Mouse (Mus musculus): ENCODE results near the gene Pth2.

Pth2 gene

DNA sequence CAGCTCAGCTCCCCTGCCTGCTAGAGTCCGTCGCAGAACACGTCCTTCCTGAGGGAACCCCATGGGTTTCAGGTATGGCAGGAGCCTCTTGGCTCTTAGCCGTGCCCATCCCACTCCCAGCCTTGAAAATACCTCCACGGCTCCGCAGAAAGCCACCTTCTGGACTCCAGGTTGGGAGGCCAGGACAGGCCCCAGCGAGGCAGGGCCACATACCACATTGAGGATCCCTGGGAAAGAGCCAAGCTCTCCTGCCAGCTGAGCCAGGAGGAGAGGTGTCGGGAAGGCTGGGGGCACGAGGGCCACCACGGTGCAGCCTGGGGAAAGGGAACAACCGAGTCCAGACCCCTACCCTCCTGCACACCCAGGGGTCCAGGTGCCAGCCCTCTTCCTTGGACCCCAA is 33.5 kb upstream of the Pth2 start:
- CTCF ChIA-PET: no interaction called here
- POLR2A ChIA-PET: interaction anchor here in 2 of 4 experiments (1.0 to 2.2 kb wide), 6 partner anchors 10 to 89 kb away, joined by 3 to 9 read pairs (median 4); partner anchors contain the start of genes Flt3l (in 2 of the 2), Gm45713 (in 1 of the 2) and Rcn3 (in 1 of the 2)

- ChIA-PET CTCF (no interaction called here), POLR2A (interaction anchor here in 2 of 4 experiments (1.0 to 2.2 kb wide), 4 partner anchors 11 to 56 kb away, joined by 3 to 9 read pairs (median 3); partner anchors contain the start of genes Flt3l (in 1 of the 2), Gm45713 (in 1 of the 2) and Rcn3 (in 1 of the 2))
These were observed 32.9 kb upstream of the Pth2 start for GRCm38 (mm10) chr7:45147899-45148298.

- ChIA-PET CTCF (no interaction called here), POLR2A (interaction anchor here in 2 of 4 experiments (1.1 to 7.3 kb wide), 3 partner anchors 15 to 20 kb away, joined by 3 to 101 read pairs (median 57); partner anchors contain the start of genes Rpl13a (in 1 of the 2) and Slc17a7 (in 1 of the 2))
These were observed 32.2 kb upstream of the Pth2 start for GRCm38 (mm10) chr7:45148534-45149098.

- ChIA-PET POLR2A (interaction anchor here in 3 of 4 experiments (0.5 to 7.3 kb wide), 7 partner anchors 12 to 308 kb away, joined by 3 to 144 read pairs (median 3); partner anchors contain the start of genes Rpl13a (in 2 of the 3), Rps11 (in 1 of the 3) and Slc17a7 (in 1 of the 3)), CTCF (interaction anchor here (0.6 to 3.4 kb wide), 6 partner anchors 13 to 220 kb away, joined by 3 to 10 read pairs (median 4); partner anchors contain the start of genes Flt3l (in 3 of the 4), Gm45713 (in 3 of the 4) and Ap2a1 (in 1 of the 4))
These were observed 31.2 kb upstream of the Pth2 start for GRCm38 (mm10) chr7:45149545-45149944.

- ChIA-PET POLR2A (interaction anchor here (0.6 to 7.3 kb wide), 24 partner anchors 8 to 312 kb away, joined by 3 to 144 read pairs (median 4); partner anchors contain the start of genes Rpl13a (in 3 of the 4), Flt3l (in 2 of the 4), Gm45713 (in 2 of the 4) and Ccdc155 (in 1 of the 4)), CTCF (interaction anchor here (0.5 to 3.4 kb wide), 15 partner anchors 12 to 254 kb away, joined by 3 to 10 read pairs (median 4); partner anchors contain the start of genes Flt3l (in 3 of the 4), Gm45713 (in 3 of the 4) and Ap2a1 (in 1 of the 4))
These were observed 30.5 kb upstream of the Pth2 start for GRCm38 (mm10) chr7:45150321-45150720.

DNA sequence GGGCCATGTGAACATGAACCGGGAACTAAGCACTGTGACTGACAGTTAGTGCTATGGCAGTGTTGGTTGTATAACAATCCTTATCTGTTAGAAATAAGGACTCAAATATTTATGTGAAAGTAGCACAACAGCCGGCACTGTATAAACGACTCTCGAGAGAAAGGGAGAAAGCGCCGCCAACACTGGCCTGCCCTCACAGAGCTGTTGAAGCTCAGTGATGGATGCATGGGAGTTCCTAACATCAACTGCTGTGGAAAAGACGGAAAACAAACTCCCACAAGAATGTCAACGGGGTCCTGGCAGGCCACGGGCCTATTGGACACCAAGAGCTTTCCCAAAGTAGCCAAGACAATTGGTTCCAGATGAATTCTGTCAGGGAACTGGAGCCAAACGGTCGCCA is 29.5 kb upstream of the Pth2 start:
- ChIA-PET POLR2A (interaction anchor here in 3 of 4 experiments (0.7 to 7.3 kb wide), 27 partner anchors 9 to 302 kb away, joined by 3 to 144 read pairs (median 4); partner anchors contain the start of genes Flt3l (in 3 of the 3), Gm45713 (in 3 of the 3), Ccdc155 (in 2 of the 3) and Rpl13a (in 2 of the 3)), CTCF (interaction anchor here (0.6 to 3.4 kb wide), 10 partner anchors 15 to 253 kb away, joined by 3 to 10 read pairs (median 4); partner anchors contain the start of genes Flt3l (in 3 of the 4), Gm45713 (in 3 of the 4) and Prmt1 (in 1 of the 4))

DNA sequence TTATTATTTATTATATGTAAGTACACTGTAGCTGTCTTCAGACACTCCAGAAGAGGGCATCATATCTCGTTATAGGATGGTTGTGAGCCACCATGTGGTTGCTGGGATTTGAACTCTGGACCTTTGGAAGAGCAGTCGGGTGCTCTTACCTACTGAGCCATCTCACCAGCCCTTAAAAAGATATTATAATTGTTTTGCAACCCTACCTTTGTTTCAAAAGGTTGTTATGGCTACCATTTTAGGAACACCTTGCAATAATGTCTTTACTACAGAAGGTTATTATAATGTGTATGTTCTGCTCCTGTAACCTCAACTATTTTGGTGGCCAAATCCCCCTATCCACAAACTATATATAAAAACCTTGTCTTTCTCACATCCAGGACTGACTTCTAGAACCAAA is 27.7 kb upstream of the Pth2 start:
- ChIA-PET CTCF (interaction anchor here in 3 of 4 experiments (0.6 to 1.5 kb wide), 4 partner anchors 9 to 292 kb away, joined by 3 to 13 read pairs (median 4); no protein-coding TSS in a partner anchor), POLR2A (interaction anchor here in 3 of 4 experiments (0.8 to 7.3 kb wide), 35 partner anchors 7 to 283 kb away, joined by 3 to 144 read pairs (median 9); partner anchors contain the start of genes Rpl13a (in 2 of the 3), Slc17a7 (in 2 of the 3), Ccdc155 (in 1 of the 3) and Fcgrt (in 1 of the 3))

- ChIA-PET POLR2A (interaction anchor here in 3 of 4 experiments (0.8 to 7.3 kb wide), 42 partner anchors 8 to 485 kb away, joined by 3 to 144 read pairs (median 9); partner anchors contain the start of genes Fcgrt (in 2 of the 3), Rpl13a (in 2 of the 3), Rras (in 2 of the 3) and Slc17a7 (in 2 of the 3)), CTCF (interaction anchor here in 3 of 4 experiments (0.6 to 2.2 kb wide), 5 partner anchors 9 to 292 kb away, joined by 3 to 13 read pairs (median 4); no protein-coding TSS in a partner anchor)
These were observed 27.2 kb upstream of the Pth2 start for GRCm38 (mm10) chr7:45153586-45153985.

- CTCF ChIA-PET: interaction anchor here in 3 of 4 experiments (0.5 to 3.0 kb wide), 42 partner anchors 9 to 501 kb away, joined by 3 to 34 read pairs (median 4); partner anchors contain the start of genes Flt3l (in 2 of the 3), Gm45713 (in 2 of the 3), Gys1 (in 2 of the 3) and Ccdc155 (in 1 of the 3)
These were observed 26.5 kb upstream of the Pth2 start, which contains the start of the genes Pih1d1 and Aldh16a1 for GRCm38 (mm10) chr7:45154096-45154992. Gene Pih1d1 (plus strand): TSS chr7:45154303. Gene Aldh16a1 (minus strand): TSS chr7:45154584.

DNA sequence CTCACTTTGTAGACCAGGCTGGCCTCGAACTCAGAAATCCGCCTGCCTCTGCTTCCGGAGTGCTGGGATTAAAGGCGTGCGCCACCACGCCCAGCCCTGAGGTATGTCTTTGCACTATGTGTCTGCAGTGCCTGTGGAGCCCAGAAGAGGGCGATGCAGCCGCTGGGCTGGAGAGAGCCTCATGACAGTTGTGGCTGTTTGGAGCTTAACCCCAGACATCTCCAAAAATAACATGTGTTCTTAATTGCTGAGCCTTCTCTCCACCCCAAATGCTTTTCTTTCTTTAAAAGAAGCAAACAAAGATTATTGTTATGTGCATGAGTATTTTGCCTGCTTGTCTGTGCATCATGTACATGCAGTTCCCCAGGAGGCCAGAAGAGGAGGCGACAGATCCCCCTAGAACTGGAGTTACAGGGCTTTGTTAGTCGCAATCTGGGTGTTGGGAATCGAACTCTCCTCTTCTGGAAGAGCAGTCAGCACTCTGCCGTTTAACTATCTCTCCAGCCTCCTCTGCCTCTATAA is 25.7 kb upstream of the Pth2 start:
- CTCF ChIA-PET: interaction anchor here in 3 of 4 experiments (0.5 to 3.0 kb wide), 49 partner anchors 8 to 501 kb away, joined by 3 to 34 read pairs (median 4); partner anchors contain the start of genes Flt3l (in 3 of the 3), Gm45713 (in 3 of the 3), Ccdc155 (in 2 of the 3) and Gys1 (in 2 of the 3)
- POLR2A ChIA-PET: interaction anchor here in 3 of 4 experiments (0.6 to 7.3 kb wide), 144 partner anchors 9 to 741 kb away, joined by 3 to 144 read pairs (median 4); partner anchors contain the start of genes Ccdc155 (in 2 of the 3), Fcgrt (in 2 of the 3), Gys1 (in 2 of the 3) and Plekha4 (in 2 of the 3)

More at GRCm38 (mm10) chr7:45154096-45154992, 26.5 kb upstream of the Pth2 start, which contains the start of the genes Pih1d1 and Aldh16a1:
- POLR2A ChIA-PET: interaction anchor here in 3 of 4 experiments (0.5 to 7.3 kb wide), 138 partner anchors 9 to 742 kb away, joined by 3 to 144 read pairs (median 5); partner anchors contain the start of genes Ccdc155 (in 2 of the 3), Fcgrt (in 2 of the 3), Gys1 (in 2 of the 3) and Plekha4 (in 2 of the 3)

DNA sequence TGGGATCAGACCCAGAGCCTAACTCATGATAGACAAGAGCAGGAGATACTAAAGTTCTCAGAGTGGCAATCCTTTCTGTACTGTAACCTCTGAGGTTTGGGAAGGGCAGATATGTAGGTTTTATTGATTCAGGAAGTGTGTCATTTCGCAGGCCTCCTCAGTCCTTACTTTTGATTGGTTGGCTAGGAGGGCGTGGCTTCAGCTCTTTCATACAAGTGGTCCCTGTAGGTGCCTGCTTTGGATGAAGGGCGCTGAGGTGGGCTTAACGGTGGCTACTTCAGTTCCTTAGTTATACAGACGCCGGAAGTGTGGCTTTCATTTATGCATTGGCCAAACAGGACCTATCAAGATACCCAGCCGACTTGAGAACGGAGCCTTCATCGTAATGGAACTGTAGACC is 25.2 kb upstream of the Pth2 start:
- CTCF ChIA-PET: interaction anchor here in 3 of 4 experiments (0.5 to 3.0 kb wide), 36 partner anchors 8 to 473 kb away, joined by 3 to 34 read pairs (median 4); partner anchors contain the start of genes Ccdc155 (in 2 of the 3), Flt3l (in 2 of the 3), Gm45713 (in 2 of the 3) and Gys1 (in 1 of the 3)
- POLR2A ChIA-PET: interaction anchor here in 3 of 4 experiments (0.6 to 7.3 kb wide), 66 partner anchors 8 to 517 kb away, joined by 3 to 144 read pairs (median 7); partner anchors contain the start of genes Ccdc155 (in 2 of the 3), Fcgrt (in 2 of the 3), Rpl13a (in 2 of the 3) and Rras (in 2 of the 3)

DNA sequence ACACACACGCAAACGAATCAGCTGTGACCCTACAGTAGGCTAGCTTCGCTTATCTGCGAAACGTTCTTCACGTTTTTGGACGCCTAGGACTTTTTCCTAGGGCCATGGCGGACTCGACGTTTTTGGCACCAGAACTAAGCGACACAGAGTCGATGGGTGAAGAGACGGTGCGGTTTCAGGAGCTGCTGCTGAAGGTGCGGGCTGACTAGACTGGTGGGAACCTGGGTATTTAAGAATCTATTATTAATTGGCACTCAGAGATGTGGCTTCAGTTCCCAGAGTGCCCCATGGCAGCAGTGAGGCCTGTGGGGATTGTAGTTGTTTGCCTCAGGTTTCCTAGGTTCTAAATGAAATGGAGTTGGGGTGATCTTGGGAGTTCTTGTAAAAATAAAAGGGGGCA is 24.6 kb upstream of the Pth2 start:
- ChIA-PET POLR2A (interaction anchor here in 2 of 4 experiments (0.6 to 7.3 kb wide), 21 partner anchors 8 to 562 kb away, joined by 3 to 57 read pairs (median 5); partner anchors contain the start of genes Atf5 (in 1 of the 2), Il4i1 (in 1 of the 2), Nup62 (in 1 of the 2) and Rcn3 (in 1 of the 2)), CTCF (interaction anchor here in 3 of 4 experiments (0.6 to 3.0 kb wide), 15 partner anchors 9 to 185 kb away, joined by 3 to 34 read pairs (median 4); partner anchors contain the start of genes Flt3l (in 2 of the 3), Gm45713 (in 2 of the 3), Ccdc155 (in 1 of the 3) and Rcn3 (in 1 of the 3))

DNA sequence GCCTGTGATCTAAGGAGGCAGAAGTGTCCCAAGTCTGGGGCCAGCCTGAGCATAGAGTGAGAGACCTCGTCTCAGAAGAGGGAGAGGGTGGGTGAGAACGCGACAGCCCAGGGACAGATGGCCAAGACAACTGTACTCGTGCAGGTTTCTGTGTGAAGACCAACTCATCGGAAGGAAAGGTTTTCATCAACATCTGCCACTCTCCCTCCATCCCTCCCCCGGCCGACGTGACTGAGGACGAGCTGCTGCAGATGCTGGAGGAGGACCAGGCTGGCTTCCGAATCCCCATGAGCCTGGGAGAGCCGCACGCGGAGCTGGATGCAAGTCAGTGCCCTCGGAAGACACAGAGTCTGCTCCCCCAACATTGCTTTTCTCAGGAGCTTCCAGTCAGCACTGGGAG is 23.3 kb upstream of the Pth2 start:
- CTCF ChIA-PET: interaction anchor here in 1 of 4 experiments (1.1 to 1.9 kb wide), 2 partner anchors 12 to 79 kb away, joined by 3 to 5 read pairs; no protein-coding TSS in a partner anchor
- POLR2A ChIA-PET: interaction anchor here in 1 of 4 experiments (0.9 to 1.3 kb wide), 5 partner anchors 12 to 561 kb away, joined by 3 to 5 read pairs (median 3); partner anchors contain the start of gene Sphk2

DNA sequence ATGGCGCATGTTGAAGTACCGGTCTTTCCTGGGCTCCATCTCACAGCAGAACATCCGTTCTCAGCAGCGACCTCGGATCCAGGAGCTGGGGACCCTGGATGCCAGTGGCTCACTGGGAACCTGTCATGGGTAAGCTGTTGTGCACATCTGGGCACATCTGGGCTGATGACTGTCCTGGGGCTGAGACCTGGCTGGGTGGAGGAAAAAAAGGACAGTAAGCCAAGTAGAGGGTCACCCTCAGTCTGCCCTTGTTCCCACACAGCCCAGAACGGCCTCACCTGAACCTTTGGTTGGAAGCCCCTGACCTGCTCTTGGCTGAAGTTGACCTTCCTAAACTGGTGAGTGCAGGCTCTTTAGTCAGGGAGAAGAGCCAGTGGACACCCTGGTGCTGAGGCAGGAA is 21.8 kb upstream of the Pth2 start:
- ChIA-PET CTCF (interaction anchor here in 2 of 4 experiments (0.6 to 1.9 kb wide), 4 partner anchors 10 to 116 kb away, joined by 3 to 5 read pairs (median 4); no protein-coding TSS in a partner anchor), POLR2A (interaction anchor here in 2 of 4 experiments (0.7 to 1.1 kb wide), 3 partner anchors 16 to 40 kb away, joined by 3 read pairs; no protein-coding TSS in a partner anchor)

- CTCF ChIA-PET: interaction anchor here in 1 of 4 experiments (1.8 kb wide), 1 partner anchor 9 kb away, joined by 4 read pairs; no protein-coding TSS in a partner anchor
- POLR2A ChIA-PET: interaction anchor here in 2 of 4 experiments (0.6 to 3.2 kb wide), 6 partner anchors 9 to 123 kb away, joined by 3 to 19 read pairs (median 3); no protein-coding TSS in a partner anchor
These were observed 20.4 kb upstream of the Pth2 start for GRCm38 (mm10) chr7:45160316-45160800.

Measured in embryonic stem cell, embryonic (primary cell).